Mouse (Mus musculus) midbrain, embryonic 10.5 days (tissue): ENCODE data around the gene Gm35315. TPM values are rescaled to one million over a fixed set of nuclear protein-coding genes. Genes with fewer than 3 reads are reported as not detected.
A peak's percentile ranks its signal among the peaks of the same experiment; 100 is the strongest.

ENCODE experiments used
- DNase-seq: peaks from one replicate; pipeline ENCODE4 v3.0.0-alpha.2; 2017; ENCODE audit warnings: low spot score
- H3K27ac ChIP-seq: fragments of 300-500 bp; sonication (generic); replicated peaks from 2 replicates; pipeline ENCODE4 v1.5.1; 2016; ENCODE audit warnings: mild to moderate bottlenecking
- H3K27me3 ChIP-seq: fragments of 300-500 bp; sonication (generic); 2 replicates; pipeline ENCODE4 v1.6.1; 2016; ENCODE audit warnings: low read depth, mild to moderate bottlenecking; ENCODE audit not compliant: poor library complexity, severe bottlenecking
- H3K36me3 ChIP-seq: fragments of 300-500 bp; sonication (generic); 2 replicates; pipeline ENCODE4 v1.6.1; 2016; ENCODE audit warnings: mild to moderate bottlenecking, moderate library complexity
- H3K4me1 ChIP-seq: fragments of 300-500 bp; sonication (generic); 2 replicates; pipeline ENCODE4 v1.6.1; 2016
- H3K4me3 ChIP-seq: fragments of 300-500 bp; sonication (generic); 2 replicates; pipeline ENCODE4 v1.5.1; 2016; ENCODE audit warnings: mild to moderate bottlenecking, moderate library complexity
- H3K9me3 ChIP-seq: fragments of 300-500 bp; sonication (generic); replicated peaks from 2 replicates; pipeline ENCODE4 v1.6.1; 2016; ENCODE audit warnings: mild to moderate bottlenecking
- WGBS: fragments of 180-500 bp; shearing (Covaris S2); methylation state at CpG from one replicate; pipeline ENCODE4 v1.1.7; 2016; 5-methylcytosine and 5-hydroxymethylcytosine counted together
- polyA plus RNA-seq: library from polyadenylated mRNA; unstranded; fragments of >200 nt; fragmentation: Nextera tagmentation; extraction: Ambion mirVana; gene quantifications from 2 replicates; pipeline ENCODE4 v1.2.1, GENCODE M21; 2016

Gene Gm35315
- polyA plus RNA-seq, 1 experiment from 2014 or later, result 2.6 TPM

DNA sequence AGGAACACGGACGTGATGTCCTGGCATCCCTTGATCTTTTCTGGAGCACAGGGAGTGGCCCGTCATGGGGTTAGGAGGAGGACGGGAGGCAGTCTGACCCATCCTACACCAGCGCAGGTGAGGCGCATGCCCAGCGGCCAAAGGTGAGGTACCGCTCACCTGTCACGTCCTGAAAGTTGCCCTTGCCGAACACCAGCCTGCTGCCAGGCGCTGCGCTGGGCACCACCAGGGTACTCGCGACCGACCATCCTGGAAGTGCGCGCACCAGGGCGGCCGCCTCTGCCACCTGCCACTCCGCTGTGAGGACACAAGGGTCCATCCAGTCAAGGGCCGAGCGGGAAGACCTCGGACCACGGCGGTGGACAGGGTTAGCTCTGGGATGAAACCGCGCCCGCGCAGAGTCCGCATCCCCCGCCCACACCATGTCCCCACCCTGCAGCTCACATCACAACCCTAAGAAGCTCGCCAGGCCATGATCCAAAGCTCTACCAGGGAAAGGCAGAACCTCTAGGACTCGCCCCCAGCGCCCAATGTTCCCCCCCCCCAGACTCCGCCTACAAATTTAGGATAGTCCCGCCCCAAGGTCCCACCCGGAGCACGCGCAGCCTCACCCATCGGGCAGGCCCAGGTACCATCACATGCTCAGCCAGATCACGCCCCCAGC, 12.8 kb upstream of the Gm35315 start:
- Histone ChIP-seq H3K4me3 (peak overlapping the region; percentile 92), H3K36me3 (peaks cover 53% of the 10 kb centered on the region), H3K27ac (peak overlapping the region; percentile 97), H3K27me3 (peaks cover 3% of the 10 kb centered on the region), H3K4me1 (peaks cover 25% of the 10 kb centered on the region), H3K9me3 (no peaks in the 10 kb centered on the region; the same call in 1 of the 2 replicates)
- 18% methylated on average over 41 of the region's 41 CpGs for WGBS
- no peak for DNase-seq

DNA sequence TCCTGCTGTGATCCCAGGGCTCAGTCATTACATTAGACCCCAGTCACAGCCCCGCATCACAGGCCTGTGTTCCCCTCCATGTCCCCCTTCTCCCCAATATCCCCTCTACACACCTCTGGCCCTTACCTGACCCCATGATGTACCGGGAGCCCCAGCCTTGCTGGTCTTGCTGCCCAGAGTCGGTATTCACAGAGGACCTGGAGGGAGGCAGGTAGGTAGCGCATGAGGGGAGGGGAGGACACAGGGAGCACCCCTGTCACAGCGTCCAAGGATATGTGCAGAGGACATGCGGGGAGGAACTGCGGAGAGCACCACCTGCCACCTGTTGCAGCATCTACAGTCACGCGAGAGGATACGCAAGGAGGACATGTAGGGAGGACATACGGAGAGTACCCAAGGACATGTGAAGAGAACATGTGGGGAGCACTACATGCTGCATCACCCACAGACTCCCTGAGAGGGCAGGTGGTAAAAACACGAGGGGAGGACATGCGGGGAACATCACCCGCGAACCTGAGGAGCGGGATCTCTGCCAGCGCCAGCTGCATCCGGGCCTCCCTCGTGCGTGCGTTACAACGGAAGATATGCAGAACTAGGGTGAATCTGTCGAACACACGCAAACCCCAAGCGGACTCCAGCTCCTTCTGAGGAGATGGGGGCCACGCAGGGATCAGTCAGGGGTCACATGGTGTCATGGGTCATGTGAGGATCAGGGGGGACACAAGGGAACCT, 12.1 kb upstream of the Gm35315 start:
- peaks cover 32% of the 10 kb centered on the region for H3K4me1 ChIP-seq
- H3K27ac ChIP-seq, result no peak overlapping the region
- WGBS, result 96% methylated on average over 26 of the region's 26 CpGs
- H3K4me3 ChIP-seq, result peak overlapping the region; percentile 92
- peaks cover 10% of the 10 kb centered on the region for H3K27me3 ChIP-seq
- no peaks in the 10 kb centered on the region; the same call in 1 of the 2 replicates for H3K9me3 ChIP-seq
- peaks cover 47% of the 10 kb centered on the region for H3K36me3 ChIP-seq
- DNase-seq, result no peak

DNA sequence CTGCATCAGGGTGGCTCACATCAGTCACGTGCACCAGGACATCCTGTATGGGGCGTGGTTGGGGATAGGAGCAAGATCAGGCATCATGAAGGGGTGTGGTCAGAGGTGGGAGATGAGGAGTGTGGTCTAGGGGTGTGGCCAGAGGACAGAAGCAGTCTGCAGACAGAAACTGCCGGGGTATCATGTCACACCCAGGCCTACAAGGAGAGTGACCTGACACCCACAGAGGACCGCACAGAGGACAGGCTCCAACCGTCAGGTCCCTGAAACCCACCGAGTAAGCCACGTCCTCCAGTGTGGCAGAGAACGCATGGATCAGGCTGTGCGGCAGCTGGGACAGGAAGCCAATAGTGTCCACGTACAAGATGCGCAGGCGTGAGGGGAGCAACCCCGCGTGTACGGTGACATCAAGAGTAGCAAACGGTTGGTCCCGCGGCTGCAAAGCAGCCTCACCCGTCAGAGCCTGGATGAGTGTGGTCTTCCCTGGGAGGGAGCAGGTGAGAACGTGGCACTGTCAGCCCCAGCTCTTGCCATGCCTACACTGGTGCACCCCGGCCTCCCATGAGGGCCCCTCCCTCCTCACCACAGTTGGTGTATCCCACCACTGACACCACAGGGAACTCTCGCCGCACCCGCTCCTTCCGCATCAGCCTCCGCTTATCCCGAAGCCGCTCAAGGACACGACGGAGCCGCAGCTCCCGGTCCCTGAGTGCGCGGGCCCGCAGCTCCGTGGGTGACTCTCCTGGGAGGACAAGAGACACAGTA, 10.6 kb upstream of the Gm35315 start:
- WGBS, result 95% methylated on average over 36 of the region's 36 CpGs
- no peak overlapping the region for H3K4me3 ChIP-seq
- peaks cover 39% of the 10 kb centered on the region for H3K4me1 ChIP-seq
- H3K27ac ChIP-seq, result no peak overlapping the region
- DNase-seq, result no peak
- no peaks in the 10 kb centered on the region; the same call in 1 of the 2 replicates for H3K9me3 ChIP-seq
- peaks cover 24% of the 10 kb centered on the region for H3K27me3 ChIP-seq
- peaks cover 47% of the 10 kb centered on the region for H3K36me3 ChIP-seq

DNA sequence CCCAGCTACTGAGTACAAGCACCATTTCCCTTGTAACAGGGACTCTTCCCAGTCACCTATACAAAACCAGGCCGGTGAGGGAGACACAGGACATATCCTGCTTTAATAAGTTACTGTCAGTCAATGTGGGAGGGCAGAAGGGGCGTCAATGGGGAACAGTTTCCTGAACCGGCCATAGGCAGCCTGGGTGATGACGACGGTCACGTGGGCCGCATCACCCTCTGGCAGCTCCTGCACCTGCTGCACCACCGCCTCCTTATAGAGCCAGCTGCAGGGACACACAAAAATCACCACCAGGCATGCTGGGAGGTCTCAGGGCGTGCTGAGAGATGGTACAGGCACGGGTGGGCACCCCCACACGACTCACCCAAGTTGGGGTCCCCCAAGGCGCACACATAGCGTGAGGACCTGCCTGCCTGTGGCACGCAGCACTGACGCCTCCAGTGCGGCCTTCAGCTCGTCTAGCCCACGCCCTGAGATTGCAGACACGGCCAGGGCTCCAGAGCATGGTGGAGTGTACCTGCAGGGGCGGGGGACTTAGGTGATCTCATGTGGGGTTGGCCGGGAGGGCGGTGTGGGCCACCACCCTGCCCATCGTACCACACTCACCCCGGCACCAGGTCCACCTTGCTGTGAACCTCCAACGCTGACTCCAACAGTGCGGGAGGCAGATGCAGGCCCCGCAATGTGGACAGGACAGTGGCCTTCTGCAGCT, 9.8 kb upstream of the Gm35315 start:
- Histone ChIP-seq H3K36me3 (peaks cover 47% of the 10 kb centered on the region), H3K4me1 (peaks cover 46% of the 10 kb centered on the region), H3K9me3 (no peaks in the 10 kb centered on the region; the same call in 1 of the 2 replicates), H3K27ac (no peak overlapping the region), H3K27me3 (peaks cover 24% of the 10 kb centered on the region), H3K4me3 (no peak overlapping the region)
- 97% methylated on average over 27 of the region's 27 CpGs for WGBS
- DNase-seq, result no peak

DNA sequence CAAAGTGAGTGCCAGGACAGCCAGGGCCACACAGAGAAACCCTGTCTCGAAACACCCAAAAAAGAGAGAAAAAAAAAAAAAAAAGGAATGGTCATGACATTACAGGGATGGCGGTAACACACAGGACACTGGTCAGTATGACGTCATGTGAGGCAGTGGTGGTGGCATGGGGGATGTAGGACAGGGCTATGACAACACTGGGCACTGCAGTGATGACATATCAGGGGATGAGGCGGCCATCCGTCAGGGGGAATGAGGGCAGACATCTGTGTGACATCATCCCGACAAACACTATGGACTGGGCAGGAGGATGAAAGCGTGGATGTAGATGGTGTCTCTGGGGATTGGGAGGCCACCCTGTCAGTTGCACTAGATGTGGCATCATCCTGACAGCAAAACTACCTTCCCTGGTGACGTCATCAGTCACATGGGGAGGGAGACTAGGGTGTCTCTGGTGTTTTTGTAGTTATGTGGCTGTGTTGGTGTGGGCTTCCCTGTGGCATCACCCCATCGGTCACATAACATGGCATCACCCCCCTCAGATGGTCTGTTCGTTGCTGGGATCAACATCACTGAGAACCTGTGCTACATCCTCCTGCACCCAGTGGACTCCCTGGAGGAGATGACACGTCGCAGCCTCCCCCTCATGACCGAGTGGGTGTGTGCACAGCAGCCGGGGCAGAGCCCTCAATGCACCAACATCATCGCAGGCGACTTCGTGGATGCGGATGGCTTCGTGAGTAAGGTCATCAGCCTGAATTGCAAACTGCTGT, 8.8 kb upstream of the Gm35315 start:
- Histone ChIP-seq H3K4me3 (no peak overlapping the region), H3K4me1 (peaks cover 48% of the 10 kb centered on the region), H3K27ac (no peak overlapping the region), H3K36me3 (peaks cover 47% of the 10 kb centered on the region), H3K9me3 (no peaks in the 10 kb centered on the region; the same call in 1 of the 2 replicates), H3K27me3 (peaks cover 24% of the 10 kb centered on the region)
- DNase-seq, result no peak
- WGBS, result 94% methylated on average over 19 of the region's 19 CpGs

DNA sequence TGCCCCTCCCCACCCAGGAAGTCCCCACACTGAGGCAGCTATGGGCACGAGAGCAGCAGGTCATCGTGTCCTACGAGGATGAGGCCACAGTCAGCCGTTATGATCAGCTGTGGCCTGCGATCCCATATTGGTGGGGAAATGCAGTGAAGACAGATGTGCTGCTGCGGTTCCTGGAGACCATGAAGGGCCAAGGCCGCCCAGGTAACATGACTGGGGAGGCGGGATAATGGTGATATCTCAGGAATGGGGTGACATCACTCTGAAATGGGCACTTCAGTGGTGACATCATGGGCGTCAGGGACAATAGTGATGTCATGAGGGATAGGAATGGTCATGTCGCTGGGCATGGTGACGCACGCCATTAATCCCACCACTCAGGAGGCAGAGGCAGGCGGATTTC, 8.2 kb upstream of the Gm35315 start:
- 92% methylated on average over 13 of the region's 13 CpGs for WGBS

DNA sequence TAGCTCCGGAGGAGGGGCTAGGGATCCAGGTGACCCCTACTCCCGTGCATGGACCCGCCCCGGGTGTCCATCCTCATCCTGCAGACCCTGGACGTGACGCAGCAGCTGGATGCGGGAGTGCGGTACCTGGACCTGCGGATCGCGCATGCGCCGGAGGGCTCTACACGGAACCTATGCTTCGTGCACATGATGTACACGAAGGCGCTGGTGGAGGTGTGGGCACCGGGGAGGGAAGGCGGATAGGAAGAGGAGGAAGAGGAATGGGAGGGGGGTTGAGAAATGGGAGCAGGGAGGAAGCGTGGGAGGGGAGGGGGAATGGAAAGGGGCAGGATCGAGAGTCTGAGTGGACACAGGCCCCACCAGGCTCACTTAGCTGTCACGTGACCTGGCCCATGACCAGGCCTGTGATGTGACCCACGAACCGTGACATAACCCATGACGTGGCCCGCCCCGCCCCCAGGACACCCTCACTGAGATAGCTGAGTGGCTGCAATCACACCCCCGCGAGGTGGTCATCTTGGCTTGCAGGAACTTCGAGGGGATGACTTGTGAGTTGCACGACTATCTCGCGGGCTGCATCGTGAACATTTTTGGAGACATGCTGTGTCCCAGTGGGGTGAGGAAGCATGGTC, 7.6 kb upstream of the Gm35315 start:
- Histone ChIP-seq H3K4me3 (peak overlapping the region; percentile 50), H3K27ac (no peak overlapping the region; the same call in 1 of the 2 replicates), H3K9me3 (no peaks in the 10 kb centered on the region; the same call in 1 of the 2 replicates), H3K27me3 (peaks cover 24% of the 10 kb centered on the region), H3K36me3 (peaks cover 47% of the 10 kb centered on the region), H3K4me1 (peaks cover 43% of the 10 kb centered on the region)
- 23% methylated on average over 34 of the region's 34 CpGs for WGBS
- DNase-seq, result peak; percentile 41

More for the DNA sequence above, 8.2 kb upstream of the Gm35315 start:
- H3K27me3 ChIP-seq, result peaks cover 24% of the 10 kb centered on the region
- H3K36me3 ChIP-seq, result peaks cover 47% of the 10 kb centered on the region
- H3K4me3 ChIP-seq, result 0 out of 2 replicates have a peak overlapping the region, but pooled peaks have one; percentile 50
- no peak overlapping the region for H3K27ac ChIP-seq
- peaks cover 48% of the 10 kb centered on the region for H3K4me1 ChIP-seq
- H3K9me3 ChIP-seq, result no peaks in the 10 kb centered on the region; the same call in 1 of the 2 replicates
- DNase-seq, result no peak

DNA sequence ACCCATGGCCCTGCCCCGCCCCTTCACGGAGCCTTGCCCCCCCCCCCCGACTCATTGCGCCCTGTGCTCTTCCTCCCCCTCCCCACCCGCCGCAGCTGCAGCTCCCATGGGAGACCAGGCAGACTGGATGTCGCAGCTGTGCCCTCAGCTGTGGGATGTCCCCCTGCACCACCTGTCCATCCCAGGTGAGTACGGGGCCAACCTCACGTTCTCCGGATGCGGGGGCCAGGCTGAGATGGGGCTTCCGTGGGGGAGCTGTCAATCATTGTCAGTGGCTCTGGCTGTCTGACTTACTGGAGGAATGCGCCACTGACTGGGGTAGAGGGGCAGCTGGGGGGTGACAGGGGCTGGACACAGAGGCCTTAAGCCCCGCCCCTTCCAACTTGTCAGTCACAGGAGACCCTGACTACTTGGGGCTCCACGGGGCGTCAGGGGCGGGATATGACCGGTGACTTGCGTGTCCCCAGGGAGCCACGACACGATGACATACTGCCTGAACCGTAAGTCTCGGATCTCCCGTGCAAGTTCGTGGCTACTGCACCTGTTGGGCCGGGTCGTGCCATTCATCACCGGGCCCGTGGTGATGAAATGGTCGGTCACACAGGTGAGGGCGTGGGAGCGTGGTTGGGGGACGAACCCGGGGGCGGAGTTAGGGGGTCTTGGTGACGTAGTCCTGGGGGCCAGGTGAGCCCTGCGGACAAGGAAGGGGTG, 6.9 kb upstream of the Gm35315 start:
- Histone ChIP-seq H3K4me3 (peak overlapping the region; percentile 50), H3K9me3 (no peaks in the 10 kb centered on the region; the same call in 1 of the 2 replicates), H3K4me1 (peaks cover 36% of the 10 kb centered on the region), H3K36me3 (peaks cover 41% of the 10 kb centered on the region), H3K27ac (peak overlapping the region; percentile 9; the same call in 1 of the 2 replicates), H3K27me3 (peaks cover 24% of the 10 kb centered on the region)
- DNase-seq, result no peak
- WGBS, result 2% methylated on average over 33 of the region's 37 CpGs

DNA sequence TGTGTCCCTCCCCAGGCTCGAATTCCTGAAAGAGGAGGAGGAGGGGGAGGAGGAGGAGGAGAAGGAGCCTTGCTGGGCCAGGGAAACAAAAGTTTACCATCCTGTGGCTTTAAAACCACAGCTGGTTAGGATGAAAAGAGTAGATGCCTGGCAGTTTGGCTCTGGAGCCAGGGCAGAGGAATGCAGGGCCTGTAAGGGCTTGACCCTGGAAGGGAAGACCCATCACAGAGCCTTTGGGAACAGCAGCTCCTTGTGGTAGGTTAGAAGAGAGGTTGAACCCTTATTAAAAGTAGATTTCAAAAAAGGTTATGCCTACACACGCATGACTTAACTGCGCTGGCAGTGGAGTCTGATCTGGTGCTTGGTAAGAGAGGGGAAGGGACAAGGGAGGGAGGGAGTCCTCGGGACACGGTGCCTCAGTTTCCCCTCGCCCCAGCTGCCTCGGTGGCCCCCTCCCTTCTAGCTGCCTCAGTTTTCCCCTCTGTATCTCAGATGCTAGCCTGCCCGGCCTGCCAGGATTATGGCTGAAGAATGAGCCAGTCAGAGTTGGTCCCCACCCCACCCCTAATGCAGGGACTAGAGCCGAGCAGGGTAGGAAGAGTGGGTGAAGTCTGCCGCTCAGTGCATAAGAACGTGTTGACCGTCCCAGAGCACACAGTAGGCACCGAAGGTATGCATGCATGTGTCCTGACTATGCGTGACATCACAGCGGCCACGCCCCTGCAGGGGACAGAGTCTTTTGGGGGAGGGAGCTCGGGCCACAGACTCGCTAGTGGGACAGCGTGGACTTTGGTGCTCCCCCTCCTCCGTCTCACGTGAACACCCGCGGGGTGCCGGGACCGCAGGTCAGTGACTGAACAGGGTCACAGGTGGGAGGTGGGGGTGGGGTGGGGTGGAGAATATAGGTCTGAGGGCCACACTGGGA, 5.7 kb upstream of the Gm35315 start, which contains the start of gene Plcxd1:
Gene Plcxd1, plus strand, starts transcription at position 314 of the 925 bp plus-strand sequence.
- WGBS, result 5% methylated on average over 25 of the region's 25 CpGs
- H3K4me1 ChIP-seq, result peaks cover 38% of the 10 kb centered on the region
- H3K9me3 ChIP-seq, result no peaks in the 10 kb centered on the region; the same call in 1 of the 2 replicates
- DNase-seq, result no peak
- no peak within 1 kb of the TSS for H3K27ac ChIP-seq
- H3K27me3 ChIP-seq, result peaks cover 24% of the 10 kb centered on the region
- H3K4me3 ChIP-seq, result peak within 1 kb of the TSS; percentile 50
- peaks cover 29% of the 10 kb centered on the region for H3K36me3 ChIP-seq

DNA sequence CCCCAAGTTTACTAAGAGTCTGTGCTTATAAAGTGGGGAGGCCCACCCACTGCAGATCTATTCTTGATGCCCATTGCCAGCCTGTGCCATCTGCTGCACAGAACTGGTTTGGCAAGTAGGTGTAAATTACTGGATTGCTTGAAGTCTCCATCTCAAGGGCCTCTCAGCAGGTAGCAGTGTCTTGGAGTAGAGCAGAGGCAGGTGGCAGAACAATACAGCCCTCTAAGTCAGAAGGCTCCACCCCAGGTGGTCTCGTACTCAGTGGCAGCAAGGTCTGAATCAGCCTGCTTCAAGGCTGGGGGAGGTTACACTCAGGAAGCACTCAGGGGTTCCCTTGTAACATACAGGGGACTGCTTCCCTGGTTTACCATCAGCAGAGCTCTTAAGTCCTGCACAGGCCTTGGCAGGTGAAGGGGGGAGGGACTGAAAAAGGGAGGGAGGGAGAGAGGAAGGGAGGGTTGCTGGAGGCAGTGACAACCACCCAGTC, 4.8 kb upstream of the Gm35315 start:
- Histone ChIP-seq H3K4me3 (no peak overlapping the region), H3K4me1 (peaks cover 42% of the 10 kb centered on the region), H3K27me3 (peaks cover 24% of the 10 kb centered on the region), H3K9me3 (no peaks in the 10 kb centered on the region; the same call in 1 of the 2 replicates), H3K36me3 (peaks cover 20% of the 10 kb centered on the region), H3K27ac (no peak overlapping the region)
- 29% methylated on average over 1 of the region's 1 CpGs for whole genome bisulfite sequencing
- no peak for DNase-seq
